Mouse (Mus musculus): ENCODE measurements around the gene Ifi202b.
"Not testable (repeated sequence)": the region's sequence is repeated elsewhere in the genome, so short reads cannot be mapped to it uniquely, and the experiment has no call there.

DNA sequence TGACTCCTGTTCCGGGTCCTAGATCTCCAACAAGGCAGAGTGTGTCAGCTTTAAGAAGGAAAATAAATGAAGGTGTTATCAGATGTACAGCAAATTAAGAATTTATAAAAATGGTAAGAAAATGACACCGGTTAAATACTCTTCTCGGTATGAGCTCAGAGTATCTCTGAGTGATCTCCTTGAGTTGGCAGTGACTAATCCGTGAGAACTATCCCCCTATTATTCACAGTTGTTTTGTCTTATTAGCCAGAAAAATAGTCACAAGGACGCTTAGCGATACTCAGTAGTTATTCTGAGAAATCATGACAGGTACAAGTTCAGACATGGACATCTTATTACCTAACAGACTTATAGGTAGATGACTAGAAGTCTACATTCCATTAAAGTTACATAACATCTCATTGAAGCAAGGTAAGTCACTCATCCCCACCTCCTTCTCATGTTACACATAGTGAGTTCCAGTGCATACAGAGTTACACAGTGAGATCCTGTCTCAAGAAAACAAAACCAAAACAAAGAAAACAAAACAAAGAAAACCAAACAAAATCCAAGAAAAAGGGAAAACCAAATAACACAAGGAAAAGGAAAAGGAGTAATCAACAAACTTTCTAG is at the start of gene Ifi202b:
- TF ChIP-seq CTCF (conservative IDR thresholded peaks at IDR 0.05; ENCODE audit: low read length); NANOG (IDR thresholded peaks at IDR 0.05; ENCODE audit: borderline replicate concordance, low read length): not testable (repeated sequence)

All from E14TG2a.4 (cell line).